Mouse (Mus musculus): Measurements from ENCODE around the gene Tulp4. TPM values are rescaled to one million over a fixed set of nuclear protein-coding genes. Genes with fewer than 3 reads are reported as not detected.

Gene Tulp4
- total RNA-seq, 2 experiments from 2014 or later, result 111 to 116 TPM

DNA sequence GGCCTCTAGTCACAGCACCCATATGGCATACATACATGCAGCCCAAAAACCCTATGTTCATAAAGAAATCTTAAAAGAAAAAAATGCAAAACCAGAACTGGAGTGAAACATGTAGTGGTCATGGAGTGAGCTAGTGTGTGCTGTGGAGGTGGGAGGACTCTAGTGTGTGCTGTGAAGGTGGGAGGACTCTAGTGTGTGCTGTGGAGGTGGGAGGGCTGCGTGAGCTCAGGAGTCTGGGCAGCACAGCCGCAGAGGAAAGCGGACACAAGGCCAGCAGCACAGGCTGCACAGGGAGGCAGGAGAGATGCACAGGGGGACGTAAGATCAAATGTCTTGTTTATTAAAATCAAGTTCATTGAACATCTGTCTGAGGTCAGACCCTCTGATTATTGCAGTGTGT is 17.5 kb downstream of the Tulp4 start:
- no peak for DNase-seq

DNA sequence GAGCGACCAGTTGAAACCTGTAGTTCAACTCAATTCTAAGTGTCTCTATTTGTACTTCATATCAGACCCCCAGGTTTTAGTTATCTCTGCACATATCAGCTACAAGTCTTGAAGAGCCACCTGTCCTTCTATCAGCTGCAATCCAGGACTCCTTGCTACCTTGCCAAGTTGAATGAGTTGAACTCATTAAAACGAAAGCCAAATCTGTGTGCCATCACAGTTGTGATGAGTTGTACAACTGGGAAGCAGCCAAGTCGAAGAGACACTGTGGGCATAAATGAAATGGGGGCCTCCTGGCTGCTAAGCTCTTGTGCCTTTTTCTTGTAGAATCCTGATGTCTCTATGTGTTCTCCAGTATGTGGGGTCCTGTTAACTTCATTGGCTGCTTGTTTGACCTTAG is 19.2 kb downstream of the Tulp4 start:
- no peak for DNase-seq

DNA sequence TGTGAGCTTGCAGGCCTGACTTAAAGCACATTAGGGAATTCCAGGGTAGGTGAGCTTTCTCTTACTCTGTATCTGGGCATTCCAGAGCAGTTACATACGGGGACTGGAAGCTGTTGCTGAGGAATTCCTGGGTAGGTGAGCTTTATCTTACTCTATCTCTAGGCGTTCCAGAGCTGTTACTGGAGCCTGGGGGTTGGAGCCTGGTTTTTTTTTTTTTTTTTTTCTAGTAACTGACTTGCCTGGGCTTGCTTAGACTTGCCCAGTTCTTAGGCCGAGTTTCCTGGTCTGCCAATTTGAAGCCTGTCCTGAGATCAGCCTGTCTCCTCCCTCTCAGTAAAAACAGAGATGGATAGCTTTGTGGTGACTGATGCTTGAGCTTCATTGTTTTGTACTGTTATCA is 21.8 kb downstream of the Tulp4 start:
- DNase-seq, result no peak

DNA sequence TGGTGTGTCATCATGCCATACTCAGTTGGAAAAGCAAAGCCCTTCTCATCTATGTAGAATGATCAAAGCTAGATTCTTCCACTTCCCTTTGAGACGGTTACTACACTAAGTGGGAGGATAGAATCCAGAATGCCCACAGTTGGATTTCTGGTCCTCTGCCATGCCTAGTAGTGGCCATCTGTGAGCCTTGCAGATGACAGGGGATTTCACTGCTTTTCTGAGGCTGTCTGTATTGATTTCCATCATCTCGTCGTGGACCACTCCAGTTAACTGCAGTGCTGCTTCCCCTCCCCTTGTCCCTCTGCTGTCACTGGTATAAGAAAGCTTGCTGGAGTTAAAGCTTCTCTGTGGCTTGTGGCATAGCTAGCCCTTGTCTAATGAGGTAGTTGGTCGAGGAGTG is 23.1 kb downstream of the Tulp4 start:
- no peak for DNase-seq

DNA sequence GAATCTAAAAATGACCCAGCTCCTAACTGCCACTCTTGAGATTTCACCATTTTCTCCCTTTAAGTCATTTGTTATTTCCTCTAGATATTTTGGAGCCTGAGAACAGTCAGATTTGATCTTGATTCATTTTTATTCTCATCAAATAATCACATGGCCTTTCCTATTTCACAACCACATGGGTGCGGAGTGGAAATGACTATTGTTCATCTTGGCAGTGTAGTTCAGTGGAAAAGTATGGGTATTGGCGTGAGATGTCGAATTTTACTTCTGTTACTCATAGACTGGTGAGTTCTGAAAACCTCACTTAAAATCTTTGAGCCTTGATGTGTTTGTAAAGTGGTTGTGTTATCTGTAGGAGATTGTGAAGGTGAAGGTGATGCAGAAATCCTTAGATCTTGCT is 24.8 kb downstream of the Tulp4 start:
- no peak for DNase-seq

DNA sequence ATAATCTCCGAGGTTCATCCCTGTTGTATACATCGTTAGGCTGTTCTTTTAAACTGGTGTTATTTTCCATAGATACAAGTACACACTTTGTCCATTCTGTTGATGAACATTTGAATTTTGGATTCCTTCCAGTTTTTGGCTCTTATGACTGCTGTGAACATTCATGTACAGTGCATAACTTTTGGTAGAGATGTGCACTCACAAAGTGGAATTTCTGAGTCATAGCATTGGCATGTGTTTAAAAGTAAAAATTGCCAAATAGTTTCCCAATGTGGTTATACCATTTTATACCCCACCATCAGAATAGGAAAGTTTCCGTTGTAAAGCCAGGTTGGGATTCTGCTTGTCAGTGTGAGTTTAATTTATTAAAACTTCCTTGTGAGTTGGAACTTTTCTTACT is 34.6 kb downstream of the Tulp4 start:
- no peak for DNase-seq

DNA sequence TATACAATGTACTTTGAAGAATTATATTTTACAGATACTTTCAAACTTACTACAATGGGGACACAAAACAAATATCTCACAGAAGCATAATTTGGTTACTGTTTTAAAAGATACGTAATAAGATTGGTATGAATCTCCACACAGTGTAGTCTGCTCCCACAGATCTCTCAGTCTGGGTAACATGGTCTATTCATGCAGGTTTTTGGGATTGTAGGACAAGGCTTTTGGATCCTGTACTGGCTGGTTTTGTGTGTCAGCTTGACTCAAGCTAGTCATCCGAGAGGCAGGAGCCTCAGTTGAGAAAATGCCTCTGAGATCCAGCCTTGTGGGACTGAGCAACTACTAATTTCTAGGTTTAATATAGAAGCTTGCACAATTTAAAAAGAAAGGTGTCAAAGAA is 35.1 kb downstream of the Tulp4 start:
- DNase-seq, result no peak

DNA sequence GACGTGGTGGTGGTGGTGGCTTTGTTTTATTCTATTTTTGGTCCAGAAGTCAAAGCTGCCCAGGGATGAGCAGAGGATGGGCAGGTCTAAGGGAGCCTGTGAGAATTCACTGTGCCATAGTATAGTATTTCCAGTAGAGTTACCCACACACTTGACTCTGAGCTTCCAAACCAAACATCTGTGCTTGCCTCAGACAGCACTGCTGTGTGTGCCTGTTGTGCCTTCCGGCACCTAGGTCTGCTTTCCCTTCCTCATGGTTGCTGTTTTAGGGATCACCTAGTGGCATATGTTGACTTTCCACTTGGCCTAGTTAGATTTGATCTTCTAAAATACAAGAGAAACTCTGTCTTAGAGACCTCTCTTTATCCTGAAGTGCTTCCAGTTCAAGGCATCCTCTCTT is 39.0 kb downstream of the Tulp4 start:
- DNase-seq, result no peak

DNA sequence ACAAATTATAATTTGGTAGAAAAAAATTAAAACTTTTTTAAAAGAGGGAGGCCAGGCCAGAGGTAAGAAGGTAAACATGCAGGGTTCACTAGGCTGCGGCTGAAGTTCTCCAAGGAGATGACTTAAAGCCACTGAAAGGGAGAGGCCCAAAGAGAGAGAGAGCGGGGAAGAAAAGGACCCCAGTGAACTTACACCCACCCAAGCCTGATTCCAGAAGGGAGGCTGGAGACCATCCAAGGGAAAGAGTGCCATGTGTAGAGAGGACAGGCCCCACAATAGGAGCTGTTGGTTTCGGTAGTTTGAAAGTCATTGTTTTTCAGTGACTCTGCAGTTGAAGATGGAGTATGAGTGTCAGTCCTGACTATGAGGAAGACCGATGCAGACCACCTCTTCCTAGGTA is 46.7 kb downstream of the Tulp4 start:
- DNase-seq, result no peak

DNA sequence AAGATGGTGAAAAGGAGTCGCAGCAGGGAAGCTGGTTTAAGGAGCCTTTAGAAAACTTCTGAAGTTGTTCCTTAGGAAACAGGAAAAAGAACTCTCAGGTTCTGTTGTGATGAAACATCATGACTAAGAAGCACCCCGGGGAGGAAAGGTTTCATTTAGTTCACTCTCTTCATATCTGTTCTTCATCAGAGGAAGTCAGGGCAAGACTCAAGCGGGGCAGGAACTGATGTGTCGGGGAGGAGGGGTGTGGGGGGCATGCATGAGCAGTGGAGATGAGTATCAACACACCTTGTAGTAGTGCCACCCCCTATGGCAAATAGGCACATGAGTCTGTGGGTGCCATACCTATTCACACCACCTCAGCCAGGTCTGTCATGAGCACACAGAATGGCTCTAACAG is 47.3 kb downstream of the Tulp4 start:
- no peak for DNase-seq

DNA sequence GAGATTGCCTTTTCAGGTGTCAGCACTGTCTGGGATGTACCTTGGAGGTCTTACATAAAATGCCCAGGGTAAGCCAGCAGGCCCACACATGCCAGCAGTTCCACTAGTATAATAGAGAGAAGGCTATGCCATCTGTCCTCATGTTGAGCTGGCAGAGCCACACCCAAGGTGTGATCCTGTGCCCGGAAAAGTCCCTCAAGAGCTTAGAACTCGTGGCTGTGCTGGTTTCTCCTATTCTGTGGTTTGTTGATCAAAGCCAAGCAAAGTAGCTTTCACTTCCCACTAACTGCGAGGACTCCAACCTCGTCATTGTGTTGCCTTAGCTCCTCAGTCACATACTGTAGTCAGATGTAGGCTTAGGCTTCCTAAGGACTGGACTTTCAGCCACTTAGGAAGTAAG is 48.1 kb downstream of the Tulp4 start:
- no peak for DNase-seq

DNA sequence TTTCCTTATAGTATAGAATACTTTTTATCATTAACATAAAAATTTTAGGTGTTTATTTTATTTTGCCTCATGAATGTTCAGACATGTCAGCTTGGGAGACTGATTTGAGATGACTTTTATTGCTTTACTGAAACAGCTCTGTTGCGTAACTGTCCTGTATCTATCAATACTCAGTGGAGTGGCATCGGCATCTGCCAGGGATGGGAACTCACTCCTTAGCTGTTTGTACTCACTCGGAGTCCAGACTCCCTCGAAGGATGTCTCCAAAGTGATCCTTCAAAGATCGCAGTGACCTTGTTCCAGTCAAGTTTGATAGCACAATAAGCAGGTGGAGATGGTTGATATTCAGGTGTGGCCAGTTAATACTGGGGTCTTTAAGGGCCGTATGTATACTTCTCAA is 54.3 kb downstream of the Tulp4 start:
- DNase-seq, result no peak

DNA sequence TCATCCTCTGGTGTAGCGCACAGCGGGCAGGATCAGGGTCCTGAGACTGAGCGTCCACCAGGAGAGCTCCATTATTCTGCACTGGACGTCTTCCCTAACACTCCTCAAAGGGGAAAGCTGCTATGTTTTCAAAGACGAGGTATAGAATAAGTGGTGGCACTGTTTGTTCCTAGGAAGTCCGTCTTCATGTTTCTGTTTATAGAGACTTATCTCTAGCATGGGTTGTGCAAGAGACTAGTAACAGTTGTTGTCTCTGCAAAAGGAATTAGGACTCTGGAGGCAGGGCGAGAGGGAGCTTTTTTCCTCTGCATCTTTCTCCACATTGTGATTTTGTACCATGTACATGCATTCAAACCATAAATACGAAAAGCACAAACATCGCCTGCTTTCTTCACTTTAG is 55.7 kb downstream of the Tulp4 start:
- no peak for DNase-seq

DNA sequence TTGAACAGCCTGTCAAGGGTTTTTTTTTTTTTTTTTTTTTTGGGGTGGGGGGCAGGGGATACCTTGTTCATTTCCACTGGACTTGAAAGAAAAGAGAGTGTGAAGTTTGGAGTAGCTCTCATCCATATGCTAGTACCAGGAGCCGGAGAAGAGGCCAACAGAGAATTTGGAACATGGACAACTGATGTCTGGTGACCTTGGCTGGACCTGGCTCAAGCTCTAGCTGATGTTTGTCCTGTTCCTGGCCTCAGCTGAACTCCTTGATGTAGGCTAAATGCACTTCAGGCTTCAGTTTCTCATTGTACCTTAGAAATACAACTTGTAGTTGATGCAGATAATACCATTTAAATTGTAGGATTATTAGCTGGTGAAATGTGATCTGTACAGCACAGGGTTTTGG is 56.5 kb downstream of the Tulp4 start:
- DNase-seq, result no peak

DNA sequence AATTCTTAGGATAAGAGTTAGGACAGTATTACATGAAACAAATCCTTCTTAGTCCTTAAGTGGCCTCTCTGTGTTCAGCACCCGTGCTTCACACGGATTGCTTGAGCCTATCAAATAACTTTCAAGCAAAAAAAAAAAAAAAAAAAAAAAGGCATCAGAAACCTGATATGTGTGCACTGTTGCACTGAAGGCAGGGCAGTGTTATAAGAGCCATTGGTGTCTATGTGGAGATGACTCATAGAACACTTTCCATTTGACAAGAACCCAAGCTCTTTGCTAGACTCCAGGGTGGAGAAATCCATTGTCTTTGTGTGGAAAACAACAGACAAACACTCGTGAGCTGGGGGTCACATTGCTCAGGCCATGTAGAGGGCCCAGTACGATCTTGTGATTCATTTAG is 58.7 kb downstream of the Tulp4 start:
- no peak for DNase-seq

DNA sequence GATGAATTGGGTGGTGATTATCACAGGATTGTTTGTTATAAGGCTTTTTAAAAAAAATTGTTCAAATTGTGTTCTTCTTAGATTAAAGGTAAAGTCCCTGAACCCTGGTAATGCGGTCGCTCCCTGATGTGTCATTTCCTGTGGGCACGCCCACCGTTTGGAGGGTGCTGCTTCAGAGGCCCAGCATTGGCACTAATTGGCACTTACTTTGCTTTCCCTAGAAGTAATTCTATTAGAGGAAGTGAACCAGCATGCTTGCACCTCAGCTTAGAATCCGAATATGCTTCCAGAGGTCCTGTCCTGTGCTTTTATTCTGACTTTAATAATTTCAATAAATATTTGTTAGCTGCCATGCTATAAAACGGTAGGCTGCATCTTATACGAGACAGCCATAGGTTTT is 66.2 kb downstream of the Tulp4 start:
- no peak for DNase-seq

DNA sequence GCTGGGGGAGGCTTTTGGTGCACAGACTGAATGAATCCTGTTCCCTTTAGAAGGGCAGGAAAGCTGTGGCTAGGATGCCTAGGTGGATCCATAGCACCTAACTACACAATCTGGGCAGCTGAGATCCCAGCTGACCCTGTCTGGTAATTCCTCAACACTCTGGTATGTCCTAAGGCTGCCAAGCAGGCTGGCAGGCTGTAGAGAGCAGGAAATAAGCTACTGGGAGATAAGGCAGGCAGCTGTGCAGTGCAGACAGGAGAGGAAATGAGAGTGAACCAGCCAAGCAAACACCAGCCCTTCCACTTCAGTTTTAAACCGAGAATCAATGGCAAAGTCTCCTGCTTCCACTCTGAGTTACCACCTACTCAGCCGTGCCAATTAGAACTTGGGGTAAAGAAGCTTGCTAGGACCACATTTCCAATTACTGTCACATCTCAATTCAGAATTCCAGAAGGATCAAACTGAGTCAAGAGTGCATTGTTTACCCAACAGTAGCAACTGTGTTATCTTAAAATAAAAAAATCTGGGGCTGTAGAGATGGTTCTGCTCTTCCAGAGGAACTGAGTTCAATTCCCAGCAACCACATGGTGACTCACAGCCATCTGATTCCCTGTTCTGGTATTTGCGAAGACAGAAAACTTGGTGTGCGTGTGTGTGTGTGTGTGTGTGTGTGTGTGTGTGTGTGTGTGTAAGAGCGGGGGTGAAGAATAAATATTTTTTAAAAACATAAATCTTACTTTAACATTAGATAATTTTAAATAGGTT is 66.9 kb downstream of the Tulp4 start:
- DNase-seq, result peak; percentile 20

DNA sequence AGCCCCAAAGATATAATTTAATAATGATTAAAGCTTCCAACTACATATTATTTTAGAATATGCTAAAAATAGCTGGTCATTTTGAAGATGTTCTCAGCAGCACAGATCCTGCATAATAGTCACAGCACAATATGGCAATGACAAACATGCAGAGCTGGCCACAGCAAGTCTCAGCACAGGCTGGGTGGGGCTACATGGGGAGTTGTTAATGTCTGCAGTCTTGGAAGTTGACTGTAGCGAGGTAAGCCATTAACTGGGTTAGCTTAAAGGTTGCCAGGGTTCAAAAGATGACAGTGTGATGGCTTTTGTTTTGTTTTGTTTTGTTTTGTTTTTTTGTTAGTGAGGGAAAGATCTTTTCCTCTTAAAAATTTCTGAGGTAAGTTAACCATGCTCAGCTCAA is 68.3 kb downstream of the Tulp4 start:
- no peak for DNase-seq

DNA sequence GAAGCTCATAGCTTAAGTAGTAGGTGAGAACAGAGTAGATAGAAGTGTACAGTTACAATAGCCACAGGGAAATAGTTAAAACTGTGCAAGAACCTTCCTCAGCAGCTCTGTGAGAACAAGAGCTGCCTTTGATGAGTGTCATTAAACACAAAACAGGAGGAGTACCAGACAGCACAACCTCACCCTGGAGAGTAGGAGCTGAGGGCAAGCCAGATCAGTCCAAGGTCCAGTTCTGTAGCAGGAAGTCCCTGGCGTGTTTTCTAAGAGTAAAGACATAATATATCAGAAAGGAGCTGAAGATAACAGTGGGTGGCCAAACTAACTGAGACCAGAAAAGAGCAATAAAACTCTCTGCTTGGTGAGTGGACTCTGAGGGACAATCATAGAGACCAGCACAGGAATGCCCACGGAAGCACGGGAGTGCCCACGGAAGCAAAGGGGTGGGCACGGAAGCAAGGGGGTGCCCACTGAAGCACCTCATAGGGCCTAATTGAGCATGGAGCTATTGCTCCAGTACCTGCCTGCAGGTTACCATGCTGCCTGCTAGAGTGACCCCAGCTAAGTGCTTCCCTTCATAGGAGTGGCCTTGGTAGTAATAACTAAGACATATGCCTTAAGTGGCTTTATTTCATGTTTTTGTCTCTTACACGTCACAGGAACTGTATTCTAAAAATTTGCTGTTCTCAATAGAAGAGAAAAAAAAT is 72.5 kb downstream of the Tulp4 start:
- no peak for DNase-seq

DNA sequence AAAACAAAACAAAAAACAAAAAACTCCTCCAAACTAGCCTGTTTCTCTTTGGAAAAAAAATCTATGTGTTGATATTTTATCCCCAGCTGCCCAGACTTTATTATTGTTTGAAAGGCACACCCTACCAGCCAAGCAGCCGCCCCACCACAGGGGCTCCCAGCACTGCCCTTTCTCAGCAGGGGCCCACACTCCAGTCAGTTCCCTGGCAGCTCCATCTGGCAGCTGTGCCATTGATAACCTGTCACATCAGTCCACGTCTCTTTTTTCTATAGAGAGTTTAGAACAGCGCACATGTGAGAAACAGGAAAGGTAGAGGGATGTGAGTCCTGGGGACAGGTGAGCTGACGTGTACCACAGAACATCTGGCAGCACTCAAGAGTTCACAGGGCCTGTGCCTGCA is 73.2 kb downstream of the Tulp4 start:
- no peak for DNase-seq

DNA sequence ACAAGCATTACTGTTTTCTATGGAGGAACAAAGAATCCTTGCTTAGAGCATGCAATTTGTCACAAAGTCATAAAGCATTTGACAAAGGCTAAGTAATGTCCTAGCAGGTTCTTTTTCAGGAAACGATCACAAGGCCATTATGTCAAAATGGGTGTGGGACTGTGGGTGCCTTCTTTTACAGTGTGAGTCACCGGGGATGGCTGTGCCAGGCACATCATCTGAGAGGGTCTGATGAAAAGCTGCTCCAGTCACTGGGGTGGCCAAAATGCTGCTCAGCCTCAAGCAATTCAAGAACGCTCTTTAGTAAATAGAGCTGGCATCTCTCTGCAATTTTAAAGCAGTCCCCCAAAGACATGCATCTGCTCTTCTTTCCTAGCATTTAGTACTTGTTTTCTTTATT is 74.2 kb downstream of the Tulp4 start:
- DNase-seq, result no peak

DNA sequence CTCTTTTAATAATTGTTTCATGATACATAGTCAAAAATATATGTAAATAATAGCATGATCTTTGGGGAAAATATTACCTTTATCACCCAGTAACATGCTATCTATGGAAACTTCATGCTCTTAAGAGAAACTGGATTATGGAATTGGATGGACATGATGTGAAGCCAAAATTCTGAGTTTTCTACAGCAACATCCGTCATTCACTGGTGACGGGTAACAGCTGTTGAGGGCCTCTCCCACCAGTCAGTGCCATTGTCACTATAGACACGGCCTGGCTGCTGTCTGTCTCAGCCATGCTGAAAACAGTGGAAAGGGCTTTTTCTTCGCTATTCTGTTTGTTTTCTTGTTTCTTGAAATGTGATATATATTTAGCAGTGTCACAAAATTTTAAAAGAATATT is 76.5 kb downstream of the Tulp4 start:
- no peak for DNase-seq

DNA sequence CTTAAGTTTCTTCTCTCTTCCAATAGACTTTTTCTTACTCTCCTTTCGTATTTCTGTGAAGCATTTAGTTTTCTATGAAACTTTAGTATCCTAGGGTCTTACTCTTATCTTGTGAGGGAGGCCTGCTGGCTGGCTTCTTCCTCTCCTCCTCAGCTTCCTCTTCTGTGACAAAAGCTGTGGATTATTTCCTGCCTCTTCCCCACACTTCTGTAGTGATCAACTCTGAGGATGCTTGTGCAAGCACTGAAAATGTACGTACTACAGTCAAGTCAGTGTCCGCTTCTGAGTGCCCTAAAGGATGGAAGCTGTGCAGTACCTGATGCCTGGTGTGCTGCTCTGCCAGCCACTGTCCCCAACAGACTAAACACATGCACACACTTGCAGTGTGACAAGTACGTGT is 80.4 kb downstream of the Tulp4 start:
- no peak for DNase-seq

DNA sequence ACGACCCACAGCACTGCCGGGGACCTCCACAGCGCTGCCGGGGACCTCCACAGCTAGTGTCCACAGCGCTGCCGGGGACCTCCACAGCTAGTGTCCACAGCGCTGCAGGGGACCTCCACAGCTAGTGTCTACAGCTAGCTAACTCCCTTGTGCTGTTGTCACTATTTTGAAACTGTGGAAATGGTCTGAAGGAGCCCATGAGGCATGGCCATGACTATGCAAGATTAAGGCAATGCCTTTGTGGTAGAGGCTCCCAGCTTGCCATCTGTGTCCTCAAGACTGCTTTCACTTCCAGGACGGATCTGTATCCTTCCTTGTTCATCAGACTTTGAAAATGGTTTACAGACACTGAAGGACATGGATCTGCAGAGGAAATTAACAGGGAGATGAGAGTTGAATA is 80.9 kb downstream of the Tulp4 start:
- DNase-seq, result no peak

Measured in gastrocnemius, postnatal 10 days (tissue).